Mouse (Mus musculus): ENCODE data around the gene Rbm14.

DNA sequence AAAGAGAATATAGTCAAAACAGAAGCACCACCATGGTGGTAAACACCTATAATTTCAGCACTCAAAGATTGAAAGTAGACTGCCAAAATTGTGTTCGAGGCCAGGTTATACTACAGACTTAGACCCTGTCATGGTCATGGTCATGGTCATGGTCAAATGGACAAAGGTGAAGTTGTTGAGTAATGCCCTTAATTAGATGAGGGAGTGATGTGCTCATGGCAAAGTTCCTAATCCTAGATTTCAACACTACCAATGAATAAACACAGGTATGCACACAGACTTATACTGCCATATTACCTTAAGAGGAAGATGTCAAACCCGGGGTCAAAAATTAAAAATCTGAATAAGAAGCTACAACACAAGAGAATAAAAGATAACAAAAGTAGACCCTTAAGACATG, 25.1 kb downstream of the Rbm14 start:
- TF ChIP-seq POLR2A (IDR thresholded peaks at IDR 0.05; ENCODE audit: low read depth, low read length): no peak
- no peak for TF ChIP-seq CTCF (conservative IDR thresholded peaks at IDR 0.05; ENCODE audit: insufficient read depth, insufficient read length, low read depth, low read length)

All from kidney, adult 2 months (tissue).